Mouse (Mus musculus) bone marrow macrophage, adult 2 months (primary cell): ENCODE measurements around the gene Esrrg.

Experiments
- CTCF ChIP-seq: IDR thresholded peaks from 2 replicates; pipeline ENCODE4 v1.5.1; 2012; ENCODE audit warnings: low read depth, mild to moderate bottlenecking, low read length, moderate library complexity
- POLR2A ChIP-seq: IDR thresholded peaks from 2 replicates; pipeline ENCODE4 v1.6.1; 2012; ENCODE audit warnings: mild to moderate bottlenecking, low read depth, low read length, borderline replicate concordance

GRCm38 (mm10) chr1:187731171-187731570 lies 122.6 kb downstream of the Esrrg start:
- no peak for TF ChIP-seq CTCF
- TF ChIP-seq POLR2A, result no peak
